ENCODE assay signal across 22 mouse cellular contexts in the genomic region with DNA sequence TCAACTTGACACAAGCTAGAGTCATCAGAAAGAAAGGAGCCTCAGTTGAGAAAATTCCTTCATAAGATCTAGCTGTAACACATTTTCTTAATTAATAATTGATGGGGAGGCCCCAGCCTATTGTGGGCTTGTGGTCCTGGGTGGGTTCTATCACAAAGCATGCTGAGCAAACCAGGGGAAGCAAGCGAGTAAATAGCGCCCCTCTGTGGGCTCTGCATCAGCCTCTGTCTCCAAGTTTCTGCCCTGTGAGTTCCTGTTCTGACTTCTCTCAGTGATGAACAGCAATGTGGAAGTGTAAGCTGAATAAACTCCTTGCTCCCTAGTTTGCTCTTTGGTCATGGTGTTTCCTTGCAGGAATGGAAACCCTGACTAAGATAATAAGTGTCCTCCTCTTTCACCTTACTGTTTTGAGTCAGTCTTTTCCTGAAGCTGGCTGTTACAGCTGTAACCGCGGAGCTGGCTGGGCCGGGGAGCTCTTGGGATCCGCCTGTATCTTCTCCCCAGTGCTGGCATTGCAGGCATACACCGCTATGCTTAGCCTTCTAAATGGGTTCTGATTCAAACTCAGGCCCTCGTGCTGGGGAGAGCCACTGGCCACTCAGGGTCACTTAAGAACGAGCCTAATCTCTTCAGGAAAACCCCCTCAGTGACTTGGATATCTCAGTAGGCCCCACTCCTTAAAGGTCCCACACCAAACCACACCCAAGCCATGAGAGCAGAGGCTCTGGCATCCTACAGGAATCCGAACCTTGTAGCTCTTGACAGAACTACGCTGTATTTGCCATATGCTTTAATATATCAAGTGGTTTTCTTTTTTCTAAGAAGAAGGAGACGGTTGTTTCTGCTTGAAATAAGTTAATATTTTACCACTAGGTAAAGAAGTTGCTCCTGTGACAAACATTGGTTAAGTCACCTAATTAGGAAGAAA. TPM values are rescaled to one million over a fixed set of nuclear protein-coding genes. Genes with fewer than 3 reads are reported as not detected.
DNase-seq lines count a peak whose midpoint lies in the region; ATAC-seq lines count a peak whose summit lies in the region.
"Had no signal": no experiment of that assay in that cellular context is flagged by ENCODE, and none has a peak within 500 bp of the region (broad histone marks: within the 10 kb centered on the region; RNA-seq: fewer than 3 reads in every experiment).

No protein-coding gene starts in this region.

- intact Hi-C loops in heart, postnatal 10 days (cut with DNase I), result no loop called here

- DNase-seq in liver, result peak; percentile 34
- no peak for DNase-seq in liver, embryonic 11.5 days (ENCODE audit: low spot score)
- DNase-seq in thymus, postnatal 25 days, result peak; percentile 52
- DNase-seq in thymus, adult 18-20 months, result no peak
- no peak for DNase-seq in heart, postnatal 10 days
- no peak for DNase-seq in heart, adult 11 months
- DNase-seq: cerebellum, adult 9-10 months; left cerebral cortex, postnatal 4 days; retina, postnatal 1 day had no signal

- H3K9me3 ChIP-seq in liver, embryonic 11.5 days (ENCODE audit: control insufficient read depth, low read length), result no peaks in the 10 kb centered on the region
- no peaks in the 10 kb centered on the region for H3K9me3 ChIP-seq in liver, embryonic 16.5 days (replicated peaks; ENCODE audit: control insufficient read depth, low read length)
- H3K9me3 ChIP-seq: embryonic facial prominence, embryonic 13.5 days; hindbrain, embryonic 12.5 days; kidney, embryonic 15.5 days; neural tube, embryonic 13.5 days had no signal

- H3K27ac ChIP-seq in liver, embryonic 11.5 days (ENCODE audit: low read depth, low read length), result no peak overlapping the region
- H3K27ac ChIP-seq in liver, embryonic 16.5 days (ENCODE audit: low read length), result peak overlapping the region; percentile 41
- H3K27ac ChIP-seq: embryonic facial prominence, embryonic 13.5 days; hindbrain, embryonic 12.5 days; kidney, embryonic 15.5 days; neural tube, embryonic 13.5 days had no signal

- H3K27me3 ChIP-seq in liver, embryonic 11.5 days (replicated peaks; ENCODE audit: control insufficient read depth, insufficient read depth, low read length), result no peaks in the 10 kb centered on the region
- H3K27me3 ChIP-seq in liver, embryonic 16.5 days (ENCODE audit: control insufficient read depth, insufficient read depth, low read depth, low read length), result no peaks in the 10 kb centered on the region
- H3K27me3 ChIP-seq: embryonic facial prominence, embryonic 13.5 days; hindbrain, embryonic 12.5 days; kidney, embryonic 15.5 days; neural tube, embryonic 13.5 days had no signal

- peaks cover 36% of the 10 kb centered on the region for H3K4me1 ChIP-seq in liver, embryonic 11.5 days (replicated peaks; ENCODE audit: control insufficient read depth, insufficient read depth, low read length)
- H3K4me1 ChIP-seq in liver, embryonic 16.5 days (ENCODE audit: control insufficient read depth, low read depth, low read length), result peaks cover 51% of the 10 kb centered on the region
- H3K4me1 ChIP-seq: hindbrain, embryonic 12.5 days; neural tube, embryonic 13.5 days had no signal

- H3K4me2 ChIP-seq in liver, embryonic 11.5 days, result no peak overlapping the region
- H3K4me2 ChIP-seq in liver, embryonic 16.5 days (ENCODE audit: low read depth, low read length), result no peak overlapping the region
- H3K4me2 ChIP-seq: embryonic facial prominence, embryonic 13.5 days; hindbrain, embryonic 12.5 days; kidney, embryonic 15.5 days; midbrain, embryonic 11.5 days; neural tube, embryonic 13.5 days had no signal

- H3K36me3 ChIP-seq in liver, embryonic 11.5 days (ENCODE audit: control insufficient read depth, insufficient read depth, low read length), result no peaks in the 10 kb centered on the region
- H3K36me3 ChIP-seq in liver, embryonic 16.5 days (ENCODE audit: control insufficient read depth, insufficient read depth), result no peaks in the 10 kb centered on the region
- H3K36me3 ChIP-seq: embryonic facial prominence, embryonic 13.5 days; hindbrain, embryonic 12.5 days; kidney, embryonic 15.5 days; neural tube, embryonic 13.5 days had no signal

- H3K4me3 ChIP-seq in liver, embryonic 11.5 days (ENCODE audit: low read depth, low read length), result no peak overlapping the region
- no peak overlapping the region for H3K4me3 ChIP-seq in liver, embryonic 16.5 days (ENCODE audit: low read depth, low read length)
- H3K4me3 ChIP-seq: embryonic facial prominence, embryonic 13.5 days; hindbrain, embryonic 12.5 days; kidney, embryonic 15.5 days; neural tube, embryonic 13.5 days had no signal

- 78% methylated on average over 12 of the region's 12 CpGs for WGBS in liver, embryonic 11.5 days
- WGBS in liver, embryonic 16.5 days (ENCODE audit: insufficient replicate concordance), result 76% methylated on average over 12 of the region's 12 CpGs

- ATAC-seq in liver, embryonic 11.5 days (replicated peaks; ENCODE audit: low FRiP score), result no peak
- no peak for ATAC-seq in liver, embryonic 16.5 days (ENCODE audit: low read depth)

- no peak overlapping the region for H3K9ac ChIP-seq in liver, embryonic 11.5 days (ENCODE audit: low read depth, low read length)
- H3K9ac ChIP-seq in liver, embryonic 16.5 days (ENCODE audit: low read depth, low read length), result no peak overlapping the region
- H3K9ac ChIP-seq: embryonic facial prominence, embryonic 13.5 days; hindbrain, embryonic 12.5 days; kidney, embryonic 15.5 days; neural tube, embryonic 13.5 days had no signal

RNA-seq across cellular contexts. Expression of a gene that starts 34.6 kb away (rescaled TPM):
- 32.6 and 35.5 TPM in 2 replicates for polyA plus RNA-seq in liver, embryonic 11.5 days (2014; fragmentation: Nextera tagmentation; extraction: Ambion mirVana)
- 21.3 and 25.0 TPM in 2 replicates for polyA plus RNA-seq in liver, embryonic 16.5 days (2015; fragmentation: Nextera tagmentation; extraction: Ambion mirVana)
- 10 to 100 TPM; 46.6 to 58.9 TPM for total RNA-seq in heart, postnatal 10 days (2021)

RNA-seq across cellular contexts. Expression of a gene that starts 44.4 kb away (rescaled TPM):
- 29.8 and 32.9 TPM in 2 replicates for polyA plus RNA-seq in liver, embryonic 11.5 days (2014; fragmentation: Nextera tagmentation; extraction: Ambion mirVana)
- 32.3 and 33.6 TPM in 2 replicates for polyA plus RNA-seq in liver, embryonic 16.5 days (2015; fragmentation: Nextera tagmentation; extraction: Ambion mirVana)
- total RNA-seq in heart, postnatal 10 days (2021), result 100 to 1,000 TPM in 1 of 2 experiments, 10 to 100 TPM in 1; 82.7 to 101 TPM

RNA-seq across cellular contexts. Expression of a gene that starts 58.9 kb away (rescaled TPM):
- polyA plus RNA-seq in liver, embryonic 11.5 days (2014; fragmentation: Nextera tagmentation; extraction: Ambion mirVana), result not detected in 2 replicates
- not detected in 2 replicates for polyA plus RNA-seq in liver, embryonic 16.5 days (2015; fragmentation: Nextera tagmentation; extraction: Ambion mirVana)
- not detected for total RNA-seq in heart, postnatal 10 days (2021)
- total RNA-seq: ES-E14; heart, adult 8-10 months; left cerebral cortex, adult 18-20 months; left cerebral cortex, postnatal 4 days had no signal
- polyA plus RNA-seq: C2C12; cortical plate, adult 2 months; embryonic facial prominence, embryonic 13.5 days; heart, embryonic 16.5 days; hindbrain, embryonic 12.5 days; kidney, embryonic 15.5 days; macrophage; midbrain, embryonic 11.5 days; neural tube, embryonic 13.5 days had no signal

Comparison
In these comparisons a context has a peak if more than half of its experiments do, and no peak if none do; other contexts are left out.
1. DNase-seq: peak in liver (single experiment) and thymus, postnatal 25 days (single experiment); none in liver, embryonic 11.5 days (single experiment), thymus, adult 18-20 months (0 of 2), heart, postnatal 10 days (0 of 2) and heart, adult 11 months (single experiment).